Mouse (Mus musculus) kidney, adult 11 months (tissue): ENCODE data around the gene Aldh3b1.
"Not testable (repeated sequence)": the region's sequence is repeated elsewhere in the genome, so short reads cannot be mapped to it uniquely, and the experiment has no call there.

Source experiments
- DNase-seq: peaks from one replicate; pipeline ENCODE4 v3.0.0; 2022

Aldh3b1 gene

GRCm38 (mm10) chr19:3929211-3929941 lies at the start of gene Aldh3b1:
Gene Aldh3b1, minus strand, starts transcription at chr19:3929808.
- peak; percentile 92 for DNase-seq

- no peak for DNase-seq
These were observed 46.3 kb upstream of the Aldh3b1 start for GRCm38 (mm10) chr19:3975866-3976265.

- not testable (repeated sequence) for DNase-seq
These were observed 45.0 kb upstream of the Aldh3b1 start for GRCm38 (mm10) chr19:3974608-3975007.

GRCm38 (mm10) chr19:3972229-3972628 lies 42.6 kb upstream of the Aldh3b1 start, which contains the start of gene Aldh3b2:
Gene Aldh3b2, plus strand, starts transcription at chr19:3972328.
- no peak for DNase-seq

GRCm38 (mm10) chr19:3967258-3967657 lies 37.6 kb upstream of the Aldh3b1 start:
- no peak for DNase-seq

GRCm38 (mm10) chr19:3966330-3967075 lies 36.9 kb upstream of the Aldh3b1 start:
- no peak for DNase-seq

- no peak for DNase-seq
These were observed 34.4 kb upstream of the Aldh3b1 start for GRCm38 (mm10) chr19:3964030-3964429.

GRCm38 (mm10) chr19:3962469-3962868 lies 32.9 kb upstream of the Aldh3b1 start:
- no peak for DNase-seq

- DNase-seq: not testable (repeated sequence)
These were observed 32.2 kb upstream of the Aldh3b1 start for GRCm38 (mm10) chr19:3961805-3962204.

GRCm38 (mm10) chr19:3960211-3960610 lies 30.6 kb upstream of the Aldh3b1 start:
- no peak for DNase-seq

GRCm38 (mm10) chr19:3959030-3959429 lies 29.4 kb upstream of the Aldh3b1 start:
- peak; percentile 68 for DNase-seq

GRCm38 (mm10) chr19:3958470-3958869 lies 28.9 kb upstream of the Aldh3b1 start, which contains the start of gene Aldh3b3:
Gene Aldh3b3, plus strand, starts transcription at chr19:3958645.
- DNase-seq: peak; percentile 35

GRCm38 (mm10) chr19:3957296-3958036 lies 27.9 kb upstream of the Aldh3b1 start:
- DNase-seq: peak; percentile 50

GRCm38 (mm10) chr19:3955804-3956203 lies 26.2 kb upstream of the Aldh3b1 start:
- DNase-seq: no peak

GRCm38 (mm10) chr19:3955033-3955432 lies 25.4 kb upstream of the Aldh3b1 start:
- DNase-seq: no peak

GRCm38 (mm10) chr19:3952099-3952498 lies 22.5 kb upstream of the Aldh3b1 start:
- DNase-seq: no peak

- DNase-seq: no peak
These were observed 21.9 kb upstream of the Aldh3b1 start for GRCm38 (mm10) chr19:3951461-3951860.

GRCm38 (mm10) chr19:3950331-3950730 lies 20.7 kb upstream of the Aldh3b1 start:
- peak; percentile 62 for DNase-seq

GRCm38 (mm10) chr19:3948546-3948945 lies 18.9 kb upstream of the Aldh3b1 start:
- DNase-seq: peak; percentile 50

GRCm38 (mm10) chr19:3947813-3948212 lies 18.2 kb upstream of the Aldh3b1 start:
- DNase-seq: no peak

- peak; percentile 72 for DNase-seq
These were observed 17.1 kb upstream of the Aldh3b1 start for GRCm38 (mm10) chr19:3946715-3947114.

- DNase-seq: peak; percentile 74
These were observed 16.4 kb upstream of the Aldh3b1 start for GRCm38 (mm10) chr19:3945872-3946564.
